In the genomic region with DNA sequence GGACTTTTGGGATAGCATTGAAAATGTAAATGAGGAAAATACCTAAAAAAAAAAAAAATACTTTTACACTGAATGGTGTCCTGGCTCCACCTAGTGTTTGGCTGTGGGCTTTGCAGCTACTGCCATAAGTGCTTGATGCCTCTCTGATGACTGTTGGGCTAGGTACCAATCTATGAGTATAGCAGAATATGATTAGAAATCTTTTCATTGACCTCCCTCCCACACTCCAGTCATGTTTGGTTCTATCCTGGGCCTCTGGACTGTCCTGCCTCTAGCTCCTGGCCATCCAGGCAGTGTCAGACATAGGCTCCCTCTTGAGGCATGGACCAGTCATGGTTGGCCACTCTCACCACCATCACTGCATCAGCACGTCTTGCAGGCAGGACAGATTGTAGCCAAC, we compare ENCODE assay signal across 9 mouse cellular contexts. TPM values are rescaled to one million over a fixed set of nuclear protein-coding genes. Genes with fewer than 3 reads are reported as not detected.
DNase-seq lines count a peak whose midpoint lies in the region; ATAC-seq lines count a peak whose summit lies in the region.
"Had no signal": no experiment of that assay in that cellular context is flagged by ENCODE, and none has a peak within 500 bp of the region (broad histone marks: within the 10 kb centered on the region; RNA-seq: fewer than 3 reads in every experiment).

No protein-coding gene starts in this region.

- H3K27ac ChIP-seq in hindbrain, embryonic 11.5 days (ENCODE audit: low read depth, low read length): no peak overlapping the region
- H3K27ac ChIP-seq in hindbrain, embryonic 12.5 days: no peak overlapping the region
- H3K27ac ChIP-seq: limb, embryonic 13.5 days had no signal

- no peak overlapping the region for H3K4me3 ChIP-seq in hindbrain, embryonic 11.5 days (ENCODE audit: low read depth, low read length)
- no peak overlapping the region for H3K4me3 ChIP-seq in hindbrain, embryonic 12.5 days
- H3K4me3 ChIP-seq: limb, embryonic 13.5 days had no signal

- H3K9me3 ChIP-seq in hindbrain, embryonic 11.5 days (ENCODE audit: control insufficient read depth, low read length): no peaks in the 10 kb centered on the region
- no peaks in the 10 kb centered on the region for H3K9me3 ChIP-seq in hindbrain, embryonic 12.5 days (replicated peaks)
- H3K9me3 ChIP-seq: limb, embryonic 13.5 days had no signal

- ATAC-seq in hindbrain, embryonic 11.5 days (ENCODE audit: low FRiP score): no peak
- ATAC-seq in hindbrain, embryonic 12.5 days (ENCODE audit: low FRiP score): no peak
- peak; percentile 62 for ATAC-seq in CD4-positive, CD25-positive, alpha-beta regulatory T cell, adult 4 months
- peak; percentile 69 for ATAC-seq in megakaryocyte, adult 5-6 weeks (ENCODE audit: poor library complexity, severe bottlenecking)

- no peaks in the 10 kb centered on the region for H3K4me1 ChIP-seq in hindbrain, embryonic 11.5 days (replicated peaks; ENCODE audit: control insufficient read depth, insufficient read depth, low read length)
- H3K4me1 ChIP-seq in hindbrain, embryonic 12.5 days: no peaks in the 10 kb centered on the region
- H3K4me1 ChIP-seq: limb, embryonic 13.5 days had no signal

- no peak overlapping the region for H3K4me2 ChIP-seq in hindbrain, embryonic 11.5 days (replicated peaks; ENCODE audit: low read depth, low read length)
- no peak overlapping the region for H3K4me2 ChIP-seq in hindbrain, embryonic 12.5 days (replicated peaks)
- H3K4me2 ChIP-seq: limb, embryonic 13.5 days had no signal

- WGBS in hindbrain, embryonic 11.5 days: 43% methylated on average over 1 of the region's 1 CpGs
- 51% methylated on average over 1 of the region's 1 CpGs for WGBS in hindbrain, embryonic 12.5 days

- no peak overlapping the region for H3K9ac ChIP-seq in hindbrain, embryonic 11.5 days (ENCODE audit: low read depth, low read length)
- no peak overlapping the region for H3K9ac ChIP-seq in hindbrain, embryonic 12.5 days
- H3K9ac ChIP-seq: limb, embryonic 13.5 days had no signal

- H3K27me3 ChIP-seq in hindbrain, embryonic 11.5 days (ENCODE audit: control insufficient read depth, insufficient read depth, low read length): no peaks in the 10 kb centered on the region
- H3K27me3 ChIP-seq in hindbrain, embryonic 12.5 days: no peaks in the 10 kb centered on the region
- H3K27me3 ChIP-seq: limb, embryonic 13.5 days had no signal

- DNase-seq in hindbrain, embryonic 11.5 days (ENCODE audit: low spot score): peak; percentile 37
- DNase-seq in 3T3-L1 (ENCODE audit: low read depth, low spot score): peak; percentile 81
- peak; percentile 39 for DNase-seq in embryo, embryonic 9.5 days (ENCODE audit: extremely low spot score)
- DNase-seq in gastrocnemius, postnatal 10 days: no peak
- DNase-seq in frontal cortex, postnatal 14 days (ENCODE audit: low spot score in 2 of 2): no peak

- H3K36me3 ChIP-seq in hindbrain, embryonic 11.5 days (ENCODE audit: control insufficient read depth, insufficient read depth, low read length): no peaks in the 10 kb centered on the region
- no peaks in the 10 kb centered on the region for H3K36me3 ChIP-seq in hindbrain, embryonic 12.5 days
- H3K36me3 ChIP-seq: limb, embryonic 13.5 days had no signal

RNA-seq across cellular contexts. Expression of gene Olfr1396, which starts 5.8 kb away (rescaled TPM):
- polyA plus RNA-seq in hindbrain, embryonic 11.5 days (2014; fragmentation: Nextera tagmentation; extraction: Ambion mirVana): not detected in 2 replicates
- polyA plus RNA-seq in hindbrain, embryonic 12.5 days (2016; fragmentation: Nextera tagmentation; extraction: Ambion mirVana): not detected in 2 replicates
- under 1 TPM; 0.35 to 0.47 TPM for polyA plus RNA-seq in CD4-positive, CD25-positive, alpha-beta regulatory T cell, adult 4 months (2017; shearing (Covaris generic))
- total RNA-seq in megakaryocyte, adult 5-6 weeks (2015): not detected in 2 replicates
- not detected in 2 replicates for total RNA-seq in megakaryocyte, adult 5-6 weeks (2017)
- total RNA-seq in gastrocnemius, postnatal 10 days (2021): not detected

RNA-seq across cellular contexts. Expression of gene Ifi47, which starts 32.4 kb away (rescaled TPM):
- 0.20 and 0.71 TPM in 2 replicates for polyA plus RNA-seq in hindbrain, embryonic 11.5 days (2014; fragmentation: Nextera tagmentation; extraction: Ambion mirVana)
- 0.46 and 0.66 TPM in 2 replicates for polyA plus RNA-seq in hindbrain, embryonic 12.5 days (2016; fragmentation: Nextera tagmentation; extraction: Ambion mirVana)
- 100 to 1,000 TPM; 473 to 495 TPM for polyA plus RNA-seq in CD4-positive, CD25-positive, alpha-beta regulatory T cell, adult 4 months (2017; shearing (Covaris generic))
- total RNA-seq in megakaryocyte, adult 5-6 weeks (2015): 92.4 and 108 TPM in 2 replicates
- total RNA-seq in megakaryocyte, adult 5-6 weeks (2017): 39.4 and 46.3 TPM in 2 replicates
- total RNA-seq in gastrocnemius, postnatal 10 days (2021): 1 to 10 TPM in 1 of 2 experiments, under 1 TPM in 1; 0.77 to 1.9 TPM

RNA-seq across cellular contexts. Expression of gene Olfr1395, which starts 33.2 kb away (rescaled TPM):
- not detected in 2 replicates for polyA plus RNA-seq in hindbrain, embryonic 11.5 days (2014; fragmentation: Nextera tagmentation; extraction: Ambion mirVana)
- polyA plus RNA-seq in hindbrain, embryonic 12.5 days (2016; fragmentation: Nextera tagmentation; extraction: Ambion mirVana): not detected in 2 replicates
- not detected for polyA plus RNA-seq in CD4-positive, CD25-positive, alpha-beta regulatory T cell, adult 4 months (2017; shearing (Covaris generic))
- total RNA-seq in megakaryocyte, adult 5-6 weeks (2015): not detected in 2 replicates
- total RNA-seq in megakaryocyte, adult 5-6 weeks (2017): not detected in 2 replicates
- total RNA-seq in gastrocnemius, postnatal 10 days (2021): not detected
- polyA plus RNA-seq: limb, embryonic 13.5 days had no signal

RNA-seq across cellular contexts. Expression of gene Tgtp2, which starts 44.8 kb away (rescaled TPM):
- polyA plus RNA-seq in hindbrain, embryonic 11.5 days (2014; fragmentation: Nextera tagmentation; extraction: Ambion mirVana): not detected in 2 replicates
- polyA plus RNA-seq in hindbrain, embryonic 12.5 days (2016; fragmentation: Nextera tagmentation; extraction: Ambion mirVana): not detected in 2 replicates
- 100 to 1,000 TPM; 424 to 495 TPM for polyA plus RNA-seq in CD4-positive, CD25-positive, alpha-beta regulatory T cell, adult 4 months (2017; shearing (Covaris generic))
- total RNA-seq in megakaryocyte, adult 5-6 weeks (2015): 12.4 and 17.6 TPM in 2 replicates
- 30.2 and 39.3 TPM in 2 replicates for total RNA-seq in megakaryocyte, adult 5-6 weeks (2017)
- not detected for total RNA-seq in gastrocnemius, postnatal 10 days (2021)
- polyA plus RNA-seq: limb, embryonic 13.5 days had no signal

RNA-seq across cellular contexts. Expression of gene Olfr1394, which starts 45.3 kb away (rescaled TPM):
- not detected in 2 replicates for polyA plus RNA-seq in hindbrain, embryonic 11.5 days (2014; fragmentation: Nextera tagmentation; extraction: Ambion mirVana)
- polyA plus RNA-seq in hindbrain, embryonic 12.5 days (2016; fragmentation: Nextera tagmentation; extraction: Ambion mirVana): not detected in 2 replicates
- not detected for polyA plus RNA-seq in CD4-positive, CD25-positive, alpha-beta regulatory T cell, adult 4 months (2017; shearing (Covaris generic))
- total RNA-seq in megakaryocyte, adult 5-6 weeks (2015): not detected in 2 replicates
- not detected in 2 replicates for total RNA-seq in megakaryocyte, adult 5-6 weeks (2017)
- total RNA-seq in gastrocnemius, postnatal 10 days (2021): not detected
- polyA plus RNA-seq: limb, embryonic 13.5 days had no signal

Comparison
In these comparisons a context has a peak if more than half of its experiments do, and no peak if none do; other contexts are left out.
1. ATAC-seq: peak in CD4-positive, CD25-positive, alpha-beta regulatory T cell, adult 4 months (single experiment) and megakaryocyte, adult 5-6 weeks (single experiment); none in hindbrain, embryonic 11.5 days (single experiment) and hindbrain, embryonic 12.5 days (single experiment).
2. DNase-seq: peak in hindbrain, embryonic 11.5 days (single experiment), 3T3-L1 (single experiment) and embryo, embryonic 9.5 days (single experiment); none in gastrocnemius, postnatal 10 days (single experiment) and frontal cortex, postnatal 14 days (0 of 2).
3. RNA of gene Ifi47, which starts 32.4 kb away (polyA plus RNA-seq): 473 to 495 TPM in CD4-positive, CD25-positive, alpha-beta regulatory T cell, adult 4 months; 0.46 to 0.66 TPM in hindbrain, embryonic 12.5 days and 0.20 to 0.71 TPM in hindbrain, embryonic 11.5 days; every median in the first group is over 100 times any median in the second.